Comparison of ENCODE assay signal across 8 mouse cellular contexts in the genomic region with DNA sequence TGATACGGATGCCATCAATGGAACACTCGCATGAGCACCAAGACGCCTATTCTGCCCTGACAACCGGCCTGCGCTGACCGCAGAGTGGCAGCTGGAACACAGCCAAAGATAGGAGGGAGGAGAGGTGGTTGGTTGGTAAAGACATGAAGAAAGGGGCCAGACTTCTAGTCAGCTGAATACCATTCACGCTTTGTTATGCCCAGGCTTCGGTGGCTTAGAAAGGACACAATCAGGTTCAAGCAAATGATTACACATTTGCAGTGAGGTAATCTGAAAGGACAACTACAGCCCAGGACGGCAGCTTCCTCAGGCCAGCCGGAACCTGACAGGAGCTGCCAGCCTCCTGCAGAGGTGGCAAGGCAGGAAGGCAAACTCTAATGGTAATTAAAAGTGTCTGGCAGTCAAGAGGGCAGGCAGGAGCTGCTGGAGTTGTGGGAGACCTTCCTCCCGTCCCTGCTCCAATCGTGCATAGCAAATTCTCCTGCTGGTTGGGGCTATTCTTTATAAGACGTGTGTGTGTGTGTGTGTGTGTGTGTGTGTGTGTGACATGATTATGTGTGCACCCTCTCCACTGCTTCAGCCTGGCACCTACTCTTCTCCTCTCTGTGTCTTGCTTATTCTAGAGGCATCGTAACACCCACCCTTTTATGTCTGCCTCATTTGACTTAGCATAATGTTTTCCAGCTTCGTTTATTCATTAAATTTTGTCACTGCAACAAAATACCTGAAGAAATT.
DNase-seq lines count a peak whose midpoint lies in the region; ATAC-seq lines count a peak whose summit lies in the region.

No protein-coding gene starts in this region.

- peak; percentile 12 to 20 for DNase-seq in cerebellum, postnatal 36 days
- no peak for DNase-seq in cerebellum, adult 9-10 months
- DNase-seq in kidney, adult 8-10 months, result peak; percentile 37 to 54
- no peak for DNase-seq in frontal cortex, postnatal 36 days (ENCODE audit: low spot score in 2 of 2)
- no peak for DNase-seq in left cerebral cortex, adult 18-20 months (ENCODE audit: low spot score in 2 of 2)

- no peaks in the 10 kb centered on the region for H3K36me3 ChIP-seq in forebrain, embryonic 13.5 days (ENCODE audit: poor library complexity, severe bottlenecking)
- no peaks in the 10 kb centered on the region for H3K36me3 ChIP-seq in midbrain, embryonic 12.5 days

- H3K27ac ChIP-seq in forebrain, embryonic 13.5 days, result peak overlapping the region; percentile 44; the same call in 1 of the 2 replicates
- H3K27ac ChIP-seq in midbrain, embryonic 12.5 days (replicated peaks), result no peak overlapping the region

- peaks cover 15% of the 10 kb centered on the region for H3K4me1 ChIP-seq in forebrain, embryonic 13.5 days
- H3K4me1 ChIP-seq in midbrain, embryonic 12.5 days, result peaks cover 11% of the 10 kb centered on the region

- no peak overlapping the region for H3K4me3 ChIP-seq in forebrain, embryonic 13.5 days
- H3K4me3 ChIP-seq in midbrain, embryonic 12.5 days, result no peak overlapping the region

- H3K9ac ChIP-seq in forebrain, embryonic 13.5 days, result no peak overlapping the region
- H3K9ac ChIP-seq in midbrain, embryonic 12.5 days (replicated peaks), result no peak overlapping the region; the same call in 1 of the 2 replicates

- H3K4me2 ChIP-seq in forebrain, embryonic 13.5 days, result peak overlapping the region; percentile 31
- H3K4me2 ChIP-seq in midbrain, embryonic 12.5 days (replicated peaks), result no peak overlapping the region

- H3K27me3 ChIP-seq in forebrain, embryonic 13.5 days, result no peaks in the 10 kb centered on the region
- H3K27me3 ChIP-seq in midbrain, embryonic 12.5 days, result no peaks in the 10 kb centered on the region

- no peaks in the 10 kb centered on the region for H3K9me3 ChIP-seq in forebrain, embryonic 13.5 days (replicated peaks)
- no peaks in the 10 kb centered on the region for H3K9me3 ChIP-seq in midbrain, embryonic 12.5 days

- peak; percentile 68 for ATAC-seq in forebrain, embryonic 13.5 days
- peak; percentile 38; the same call in 1 of the 2 replicates for ATAC-seq in midbrain, embryonic 12.5 days (ENCODE audit: low FRiP score, low read depth)
- ATAC-seq in erythroblast, adult 5-6 weeks (replicated peaks; ENCODE audit: low FRiP score, poor library complexity, severe bottlenecking), result no peak

- WGBS in forebrain, embryonic 13.5 days, result 29% methylated on average over 15 of the region's 15 CpGs
- WGBS in midbrain, embryonic 12.5 days, result 43% methylated on average over 15 of the region's 15 CpGs

Comparison
In these comparisons a context has a peak if more than half of its experiments do, and no peak if none do; other contexts are left out.
1. DNase-seq: peak in cerebellum, postnatal 36 days (2 of 2) and kidney, adult 8-10 months (2 of 2); none in cerebellum, adult 9-10 months (single experiment), frontal cortex, postnatal 36 days (0 of 2) and left cerebral cortex, adult 18-20 months (0 of 2).